Mouse (Mus musculus): ENCODE measurements at regions not wholly inside any gene's neighbourhood (a gene's known extent, or its start where the extent isn't known, plus 50 kb on each side); places are given as distances from the start of the nearest gene placed in this dataset.

GRCm38 (mm10) chr19:52565401-52565800 lies 301.3 kb downstream of the Ins1 start:
- no peak for TF ChIP-seq EP300 (IDR thresholded peaks at IDR 0.05; ENCODE audit: low read depth)
- TF ChIP-seq CTCF (IDR thresholded peaks at IDR 0.05; ENCODE audit: low read depth) = no peak
